ENCODE assay signal across 16 mouse cellular contexts in genomic region chr10:70031942-70032341, GRCm38 (mm10).
A peak's percentile ranks its signal among the peaks of the same experiment; 100 is the strongest.
DNase-seq lines count a peak whose midpoint lies in the region; ATAC-seq and TF ChIP-seq lines count a peak whose summit lies in the region.
"Had no signal": no experiment of that assay in that cellular context is flagged by ENCODE, and none has a peak within 500 bp of the region (broad histone marks: within the 10 kb centered on the region; RNA-seq: fewer than 3 reads in every experiment).

No protein-coding gene starts in this region.

- DNase-seq in hindbrain, postnatal 0 days (ENCODE audit: low spot score) = no peak
- no peak for DNase-seq in hindbrain, embryonic 10.5 days (ENCODE audit: low spot score)
- DNase-seq in Muller cell, postnatal 12 days (ENCODE audit: inconsistent ontology term) = peak; percentile 89
- peak; percentile 65 for DNase-seq in fat pad, adult 2 months (ENCODE audit: extremely low read depth, low read depth, low spot score)
- no peak for DNase-seq in thymus, postnatal 4 days
- DNase-seq: cerebellum, adult 2 months; kidney, adult 9 months had no signal

- WGBS in hindbrain, postnatal 0 days = 67% methylated on average over 8 of the region's 8 CpGs
- 93% methylated on average over 8 of the region's 8 CpGs for WGBS in hindbrain, embryonic 10.5 days
- WGBS in forebrain, embryonic 16.5 days = 62% methylated on average over 8 of the region's 8 CpGs

- no peaks in the 10 kb centered on the region for H3K27me3 ChIP-seq in hindbrain, postnatal 0 days (ENCODE audit: insufficient read depth, low read length)
- no peaks in the 10 kb centered on the region for H3K27me3 ChIP-seq in hindbrain, embryonic 10.5 days (ENCODE audit: insufficient read depth, poor library complexity, severe bottlenecking)
- H3K27me3 ChIP-seq in C2C12 (ENCODE audit: control insufficient read depth, insufficient read depth, insufficient read length) = no peaks in the 10 kb centered on the region
- no peaks in the 10 kb centered on the region for H3K27me3 ChIP-seq in forebrain, embryonic 16.5 days (replicated peaks; ENCODE audit: control insufficient read depth, insufficient read depth, low read length)
- H3K27me3 ChIP-seq: heart, embryonic 12.5 days; hindbrain, embryonic 13.5 days had no signal

- H3K9me3 ChIP-seq in hindbrain, postnatal 0 days (ENCODE audit: low read length) = no peaks in the 10 kb centered on the region
- H3K9me3 ChIP-seq in hindbrain, embryonic 10.5 days = no peaks in the 10 kb centered on the region
- no peaks in the 10 kb centered on the region for H3K9me3 ChIP-seq in forebrain, embryonic 16.5 days (ENCODE audit: control insufficient read depth, low read length)
- H3K9me3 ChIP-seq: heart, embryonic 12.5 days; hindbrain, embryonic 13.5 days; limb, embryonic 10.5 days had no signal

- H3K4me2 ChIP-seq in hindbrain, postnatal 0 days (ENCODE audit: low read depth, low read length) = no peak overlapping the region
- H3K4me2 ChIP-seq in forebrain, embryonic 16.5 days (ENCODE audit: low read length) = no peak overlapping the region
- H3K4me2 ChIP-seq: heart, embryonic 12.5 days; hindbrain, embryonic 13.5 days; midbrain, embryonic 11.5 days had no signal

- H3K79me3 ChIP-seq in C2C12 (ENCODE audit: low read depth) = no peaks in the 10 kb centered on the region

- no peak overlapping the region for H3K9ac ChIP-seq in hindbrain, postnatal 0 days (replicated peaks; ENCODE audit: low read length)
- H3K9ac ChIP-seq in forebrain, embryonic 16.5 days (replicated peaks; ENCODE audit: low read depth, low read length) = no peak overlapping the region
- H3K9ac ChIP-seq: heart, embryonic 12.5 days; hindbrain, embryonic 13.5 days; liver, embryonic 14.5 days had no signal

- no peak overlapping the region for H3K27ac ChIP-seq in hindbrain, postnatal 0 days
- no peak overlapping the region for H3K27ac ChIP-seq in hindbrain, embryonic 10.5 days
- no peak overlapping the region for H3K27ac ChIP-seq in forebrain, embryonic 16.5 days (ENCODE audit: low read length)
- H3K27ac ChIP-seq: hindbrain, embryonic 13.5 days; limb, embryonic 10.5 days; liver, embryonic 14.5 days; stomach, postnatal 0 days had no signal

- no peaks in the 10 kb centered on the region for H3K4me1 ChIP-seq in hindbrain, postnatal 0 days (ENCODE audit: insufficient read depth, low read length)
- no peaks in the 10 kb centered on the region for H3K4me1 ChIP-seq in hindbrain, embryonic 10.5 days (replicated peaks)
- H3K4me1 ChIP-seq in forebrain, embryonic 16.5 days (replicated peaks; ENCODE audit: control insufficient read depth, insufficient read depth, low read length) = no peaks in the 10 kb centered on the region
- H3K4me1 ChIP-seq: hindbrain, embryonic 13.5 days had no signal

- H3K4me3 ChIP-seq in hindbrain, postnatal 0 days (ENCODE audit: low read length) = no peak overlapping the region
- no peak overlapping the region for H3K4me3 ChIP-seq in hindbrain, embryonic 10.5 days
- H3K4me3 ChIP-seq in C2C12 (ENCODE audit: insufficient read depth, poor library complexity, severe bottlenecking) = no peak overlapping the region
- H3K4me3 ChIP-seq in forebrain, embryonic 16.5 days (replicated peaks; ENCODE audit: low read length) = no peak overlapping the region
- H3K4me3 ChIP-seq: heart, embryonic 12.5 days; hindbrain, embryonic 13.5 days; limb, embryonic 10.5 days had no signal

- no peak overlapping the region for H3ac ChIP-seq in C2C12 (ENCODE audit: control insufficient read depth, insufficient read length, low read depth)

- 0 out of 2 replicates have a peak, but pooled peaks cover 4% of the 10 kb centered on the region for H3K36me3 ChIP-seq in hindbrain, postnatal 0 days (ENCODE audit: insufficient read depth, low read length)
- H3K36me3 ChIP-seq in hindbrain, embryonic 10.5 days = no peaks in the 10 kb centered on the region
- H3K36me3 ChIP-seq in C2C12 (ENCODE audit: control insufficient read depth, insufficient read depth) = no peaks in the 10 kb centered on the region
- H3K36me3 ChIP-seq in forebrain, embryonic 16.5 days (ENCODE audit: control insufficient read depth, insufficient read depth) = no peaks in the 10 kb centered on the region; the same call in 1 of the 2 replicates
- H3K36me3 ChIP-seq: heart, embryonic 12.5 days; limb, embryonic 10.5 days had no signal

- peak; percentile 35; the same call in 1 of the 2 replicates for ATAC-seq in hindbrain, postnatal 0 days
- no peak for ATAC-seq in forebrain, embryonic 16.5 days
- no peak for ATAC-seq in megakaryocyte, adult 5-6 weeks (ENCODE audit: poor library complexity, severe bottlenecking)

- H3K79me2 ChIP-seq in C2C12 (ENCODE audit: control insufficient read depth, insufficient read depth) = no peaks in the 10 kb centered on the region

- no peak for TF ChIP-seq CTCF in hindbrain, postnatal 0 days (IDR thresholded peaks at IDR 0.05; ENCODE audit: low read depth)
- TF ChIP-seq CTCF in C2C12 (IDR thresholded peaks at IDR 0.05; ENCODE audit: control insufficient read depth, insufficient read depth, insufficient read length) = no peak

TF ChIP-seq in C2C12, 6 proteins besides CTCF, POLR2A, EP300 and RAD21:
- TF ChIP-seq USF1 (IDR thresholded peaks at IDR 0.05; ENCODE audit: low read depth) (no peak), MYOD1 (IDR thresholded peaks at IDR 0.05; ENCODE audit: control insufficient read depth, insufficient read length, low read depth) (peak; percentile 6)

Comparison
In these comparisons a context has a peak if more than half of its experiments do, and no peak if none do; other contexts are left out.
1. DNase-seq: peak in Muller cell, postnatal 12 days (single experiment) and fat pad, adult 2 months (single experiment); none in hindbrain, postnatal 0 days (single experiment), hindbrain, embryonic 10.5 days (single experiment) and thymus, postnatal 4 days (single experiment).